Mouse (Mus musculus): ENCODE data around the gene Rbm4b.

- TF ChIP-seq USF1 (IDR thresholded peaks at IDR 0.05; ENCODE audit: low read depth) (no peak), POLR2AphosphoS2 (IDR thresholded peaks at IDR 0.05; ENCODE audit: insufficient read length, low read depth) (no peak), POLR2A (IDR thresholded peaks at IDR 0.05; ENCODE audit: insufficient read length, low read depth) (no peak), MYOD1 (IDR thresholded peaks at IDR 0.05; ENCODE audit: control insufficient read depth in 1 of 3, insufficient read length in 2 of 3, low read depth in 2 of 3) (no peak), CEBPB (IDR thresholded peaks at IDR 0.05; ENCODE audit: insufficient read depth, poor library complexity, severe bottlenecking) (no peak), MAX (IDR thresholded peaks at IDR 0.05; ENCODE audit: low read depth) (no peak), TCF12 (IDR thresholded peaks at IDR 0.05; ENCODE audit: insufficient read depth, poor library complexity, severe bottlenecking) (no peak), MYOG (IDR thresholded peaks at IDR 0.05; ENCODE audit: control insufficient read depth in 1 of 3, insufficient read depth in 1 of 3, insufficient read length in 2 of 3, low read depth in 2 of 3) (no peak), REST (IDR thresholded peaks at IDR 0.05; ENCODE audit: insufficient read depth, insufficient read length) (no peak), TCF3 (IDR thresholded peaks at IDR 0.05; ENCODE audit: insufficient read length, low read depth) (no peak)
Observed at GRCm38 (mm10) chr19:4711098-4711600, 45.1 kb upstream of the Rbm4b start, which contains the start of gene Sptbn2.

Measured in myocyte (in vitro differentiated cells).